Mouse (Mus musculus): ENCODE data around the gene Msi2. TPM values are rescaled to one million over a fixed set of nuclear protein-coding genes. Genes with fewer than 3 reads are reported as not detected.

Gene Msi2
- polyA plus RNA-seq, 1 experiment, result 14.4 TPM

GRCm38 (mm10) chr11:88528522-88529101 lies 189.7 kb downstream of the Msi2 start:
- Histone ChIP-seq H3K4me3 (replicated peaks) (no peak overlapping the region), H3K4me1 (peaks cover 28% of the 10 kb centered on the region), H3K27me3 (replicated peaks) (no peaks in the 10 kb centered on the region), H3K9me3 (no peaks in the 10 kb centered on the region), H3K36me3 (replicated peaks; ENCODE audit: low read length) (peaks cover 12% of the 10 kb centered on the region)
- TF ChIP-seq GATA1 (IDR thresholded peaks at IDR 0.05; ENCODE audit: borderline replicate concordance, low read length) (no peak), FLI1 (IDR thresholded peaks at IDR 0.05; ENCODE audit: low read length) (no peak)

- Histone ChIP-seq H3K9me3 (no peaks in the 10 kb centered on the region), H3K4me3 (replicated peaks) (no peak overlapping the region), H3K27me3 (replicated peaks) (no peaks in the 10 kb centered on the region), H3K4me1 (peaks cover 30% of the 10 kb centered on the region), H3K36me3 (replicated peaks; ENCODE audit: low read length) (peaks cover 16% of the 10 kb centered on the region)
- no peak for TF ChIP-seq FLI1 (IDR thresholded peaks at IDR 0.05; ENCODE audit: low read length)
- no peak for TF ChIP-seq GATA1 (IDR thresholded peaks at IDR 0.05; ENCODE audit: borderline replicate concordance, low read length)
Measured at GRCm38 (mm10) chr11:88526711-88527110, 191.6 kb downstream of the Msi2 start.

GRCm38 (mm10) chr11:88524790-88525575 lies 193.3 kb downstream of the Msi2 start:
- H3K36me3 ChIP-seq (replicated peaks; ENCODE audit: low read length), result peaks cover 15% of the 10 kb centered on the region
- no peaks in the 10 kb centered on the region for H3K27me3 ChIP-seq (replicated peaks)
- TF ChIP-seq GATA1 (IDR thresholded peaks at IDR 0.05; ENCODE audit: borderline replicate concordance, low read length), result no peak
- H3K9me3 ChIP-seq, result no peaks in the 10 kb centered on the region
- H3K4me3 ChIP-seq (replicated peaks), result no peak overlapping the region
- peaks cover 30% of the 10 kb centered on the region for H3K4me1 ChIP-seq

GRCm38 (mm10) chr11:88524437-88524789 lies 193.9 kb downstream of the Msi2 start:
- Histone ChIP-seq H3K4me1 (peaks cover 29% of the 10 kb centered on the region), H3K27me3 (replicated peaks) (no peaks in the 10 kb centered on the region), H3K9me3 (no peaks in the 10 kb centered on the region), H3K36me3 (replicated peaks; ENCODE audit: low read length) (peaks cover 9% of the 10 kb centered on the region), H3K4me3 (replicated peaks) (no peak overlapping the region)
- TF ChIP-seq FLI1 (IDR thresholded peaks at IDR 0.05; ENCODE audit: low read length) (no peak), GATA1 (IDR thresholded peaks at IDR 0.05; ENCODE audit: borderline replicate concordance, low read length) (no peak)

- Histone ChIP-seq H3K36me3 (replicated peaks; ENCODE audit: low read length) (peaks cover 9% of the 10 kb centered on the region), H3K4me1 (peaks cover 24% of the 10 kb centered on the region), H3K9me3 (no peaks in the 10 kb centered on the region), H3K4me3 (replicated peaks) (no peak overlapping the region), H3K27me3 (replicated peaks) (no peaks in the 10 kb centered on the region)
- TF ChIP-seq GATA1 (IDR thresholded peaks at IDR 0.05; ENCODE audit: borderline replicate concordance, low read length), result no peak
- no peak for TF ChIP-seq FLI1 (IDR thresholded peaks at IDR 0.05; ENCODE audit: low read length)
Measured at GRCm38 (mm10) chr11:88523921-88524320, 194.4 kb downstream of the Msi2 start.

- Histone ChIP-seq H3K27me3 (replicated peaks) (no peaks in the 10 kb centered on the region), H3K4me3 (replicated peaks) (no peak overlapping the region), H3K9me3 (no peaks in the 10 kb centered on the region), H3K4me1 (peaks cover 20% of the 10 kb centered on the region), H3K36me3 (replicated peaks; ENCODE audit: low read length) (peaks cover 9% of the 10 kb centered on the region)
- TF ChIP-seq GATA1 (IDR thresholded peaks at IDR 0.05; ENCODE audit: borderline replicate concordance, low read length), result no peak
- TF ChIP-seq FLI1 (IDR thresholded peaks at IDR 0.05; ENCODE audit: low read length), result no peak
Measured at GRCm38 (mm10) chr11:88523511-88523910, 194.8 kb downstream of the Msi2 start.

GRCm38 (mm10) chr11:88522114-88522513 lies 196.2 kb downstream of the Msi2 start:
- Histone ChIP-seq H3K4me3 (replicated peaks) (no peak overlapping the region), H3K27me3 (replicated peaks) (no peaks in the 10 kb centered on the region), H3K4me1 (peaks cover 19% of the 10 kb centered on the region), H3K36me3 (replicated peaks; ENCODE audit: low read length) (peaks cover 12% of the 10 kb centered on the region), H3K9me3 (no peaks in the 10 kb centered on the region)
- no peak for TF ChIP-seq FLI1 (IDR thresholded peaks at IDR 0.05; ENCODE audit: low read length)
- TF ChIP-seq GATA1 (IDR thresholded peaks at IDR 0.05; ENCODE audit: borderline replicate concordance, low read length), result no peak

GRCm38 (mm10) chr11:88520951-88521730 lies 197.2 kb downstream of the Msi2 start:
- no peaks in the 10 kb centered on the region for H3K27me3 ChIP-seq (replicated peaks)
- peaks cover 20% of the 10 kb centered on the region for H3K4me1 ChIP-seq
- H3K36me3 ChIP-seq (replicated peaks; ENCODE audit: low read length), result peaks cover 12% of the 10 kb centered on the region
- no peak overlapping the region for H3K4me3 ChIP-seq (replicated peaks)
- TF ChIP-seq FLI1 (IDR thresholded peaks at IDR 0.05; ENCODE audit: low read length) (no peak), GATA1 (IDR thresholded peaks at IDR 0.05; ENCODE audit: borderline replicate concordance, low read length) (no peak)
- H3K9me3 ChIP-seq, result no peaks in the 10 kb centered on the region

- TF ChIP-seq GATA1 (IDR thresholded peaks at IDR 0.05; ENCODE audit: borderline replicate concordance, low read length), result no peak
- no peak for TF ChIP-seq FLI1 (IDR thresholded peaks at IDR 0.05; ENCODE audit: low read length)
- no peak overlapping the region for H3K4me3 ChIP-seq (replicated peaks)
- H3K27me3 ChIP-seq (replicated peaks), result no peaks in the 10 kb centered on the region
- H3K4me1 ChIP-seq, result peaks cover 14% of the 10 kb centered on the region
- H3K36me3 ChIP-seq (replicated peaks; ENCODE audit: low read length), result peaks cover 26% of the 10 kb centered on the region
- H3K9me3 ChIP-seq, result no peaks in the 10 kb centered on the region
Measured at GRCm38 (mm10) chr11:88518361-88518760, 200.0 kb downstream of the Msi2 start.
